In the genomic region with DNA sequence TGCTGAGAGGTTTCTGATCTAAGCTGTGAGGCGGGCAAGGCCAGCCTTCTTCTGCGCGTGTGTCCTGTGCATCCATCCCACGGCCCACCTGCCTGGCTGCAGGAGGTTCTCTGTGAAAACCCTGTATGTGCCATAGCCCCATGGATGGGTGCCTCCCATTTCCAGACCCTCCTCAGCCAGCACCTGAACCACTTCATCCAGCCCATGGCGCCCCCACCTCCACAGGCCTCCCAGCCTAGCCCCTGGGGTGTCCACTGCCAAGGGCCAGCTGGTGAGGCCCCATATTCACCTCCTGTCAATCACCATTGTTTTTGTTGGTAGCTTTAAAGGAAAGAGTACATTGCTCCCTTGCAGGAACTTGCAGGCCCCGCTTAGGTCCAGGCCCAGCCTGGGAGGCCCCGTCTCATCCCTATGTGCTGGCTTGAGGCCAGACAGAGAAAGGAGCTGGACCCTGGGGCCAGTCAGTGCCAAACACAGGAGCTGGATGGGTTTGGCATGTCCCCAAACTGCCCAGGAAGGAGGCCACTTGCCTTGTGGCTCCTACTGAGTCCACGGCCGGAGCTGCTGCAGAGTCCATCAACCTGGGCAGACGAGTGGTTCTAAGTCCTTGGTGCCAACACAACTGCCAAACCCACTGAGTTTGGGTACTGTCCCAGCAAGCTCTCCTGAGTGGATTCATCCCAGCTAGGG, we compare ENCODE assay signal across 13 mouse cellular contexts. TPM values are rescaled to one million over a fixed set of nuclear protein-coding genes. Genes with fewer than 3 reads are reported as not detected.
A peak's percentile ranks its signal among the peaks of the same experiment; 100 is the strongest.
DNase-seq lines count a peak whose midpoint lies in the region; ATAC-seq and TF ChIP-seq lines count a peak whose summit lies in the region.
"Had no signal": no experiment of that assay in that cellular context is flagged by ENCODE, and none has a peak within 500 bp of the region (broad histone marks: within the 10 kb centered on the region; RNA-seq: fewer than 3 reads in every experiment).

No protein-coding gene starts in this region.

- H3K4me1 ChIP-seq in forebrain, embryonic 11.5 days (replicated peaks; ENCODE audit: control insufficient read depth, insufficient read depth, low read length), result peaks cover 2% of the 10 kb centered on the region; the same call in 1 of the 2 replicates
- peaks cover 4% of the 10 kb centered on the region; the same call in 1 of the 2 replicates for H3K4me1 ChIP-seq in forebrain, postnatal 0 days (ENCODE audit: insufficient read depth)
- H3K4me1 ChIP-seq in heart, embryonic 16.5 days (ENCODE audit: control insufficient read depth, insufficient read depth, low read length), result peaks cover 29% of the 10 kb centered on the region
- no peaks in the 10 kb centered on the region for H3K4me1 ChIP-seq in lung, embryonic 14.5 days (ENCODE audit: insufficient read depth)

- no peak overlapping the region for H3K4me2 ChIP-seq in forebrain, embryonic 11.5 days (ENCODE audit: low read depth, low read length, severe bottlenecking)
- no peak overlapping the region for H3K4me2 ChIP-seq in forebrain, postnatal 0 days (ENCODE audit: low read depth)
- no peak overlapping the region for H3K4me2 ChIP-seq in heart, embryonic 16.5 days (ENCODE audit: low read depth, low read length)
- no peak overlapping the region for H3K4me2 ChIP-seq in lung, embryonic 14.5 days
- H3K4me2 ChIP-seq: hindbrain, embryonic 15.5 days; lung, embryonic 15.5 days had no signal

- no peaks in the 10 kb centered on the region for H3K27me3 ChIP-seq in forebrain, embryonic 11.5 days (ENCODE audit: control insufficient read depth, insufficient read depth, low read length)
- H3K27me3 ChIP-seq in forebrain, postnatal 0 days (ENCODE audit: insufficient read depth, low read length), result no peaks in the 10 kb centered on the region
- no peaks in the 10 kb centered on the region for H3K27me3 ChIP-seq in heart, embryonic 16.5 days (ENCODE audit: control insufficient read depth, insufficient read depth, low read length)
- no peaks in the 10 kb centered on the region for H3K27me3 ChIP-seq in lung, embryonic 14.5 days (ENCODE audit: insufficient read depth, low read length)
- H3K27me3 ChIP-seq: hindbrain, embryonic 15.5 days; lung, embryonic 15.5 days had no signal

- intact Hi-C loops in heart, postnatal 14 days (cut with DNase I), result loop anchor here (5.0 kb wide), 1 partner anchor 57 kb away; the partner anchor contains the start of gene Ahnak2

- no peak overlapping the region for H3K27ac ChIP-seq in forebrain, embryonic 11.5 days (ENCODE audit: low read depth, low read length)
- H3K27ac ChIP-seq in forebrain, postnatal 0 days (ENCODE audit: low read depth, low read length), result no peak overlapping the region
- H3K27ac ChIP-seq in heart, embryonic 16.5 days (ENCODE audit: low read length), result no peak overlapping the region
- no peak overlapping the region for H3K27ac ChIP-seq in lung, embryonic 14.5 days (ENCODE audit: low read depth)
- H3K27ac ChIP-seq: hindbrain, embryonic 15.5 days; lung, embryonic 15.5 days had no signal

- no peaks in the 10 kb centered on the region for H3K36me3 ChIP-seq in forebrain, embryonic 11.5 days (ENCODE audit: control insufficient read depth, insufficient read depth, low read length)
- peaks cover 38% of the 10 kb centered on the region for H3K36me3 ChIP-seq in forebrain, postnatal 0 days (ENCODE audit: insufficient read depth)
- peaks cover 5% of the 10 kb centered on the region; the same call in 1 of the 2 replicates for H3K36me3 ChIP-seq in heart, embryonic 16.5 days (ENCODE audit: control insufficient read depth, insufficient read depth)
- H3K36me3 ChIP-seq in lung, embryonic 14.5 days (ENCODE audit: insufficient read depth), result peaks cover 32% of the 10 kb centered on the region

- no peak overlapping the region for H3K4me3 ChIP-seq in forebrain, embryonic 11.5 days (ENCODE audit: low read depth, low read length)
- H3K4me3 ChIP-seq in forebrain, postnatal 0 days (ENCODE audit: low read depth, low read length), result no peak overlapping the region
- no peak overlapping the region for H3K4me3 ChIP-seq in heart, embryonic 16.5 days (ENCODE audit: low read length)
- no peak overlapping the region for H3K4me3 ChIP-seq in lung, embryonic 14.5 days (ENCODE audit: low read depth, low read length)
- H3K4me3 ChIP-seq: hindbrain, embryonic 15.5 days; lung, embryonic 15.5 days; megakaryocyte, embryonic 14.5 days had no signal

- no peak for TF ChIP-seq CTCF in forebrain, postnatal 0 days (IDR thresholded peaks at IDR 0.05; ENCODE audit: low read depth)
- TF ChIP-seq CTCF in lung, embryonic 14.5 days (IDR thresholded peaks at IDR 0.05; ENCODE audit: low read depth), result no peak

- WGBS in forebrain, embryonic 11.5 days, result 89% methylated on average over 10 of the region's 10 CpGs
- WGBS in forebrain, postnatal 0 days, result 74% methylated on average over 10 of the region's 10 CpGs
- 81% methylated on average over 10 of the region's 10 CpGs for WGBS in heart, embryonic 16.5 days
- 77% methylated on average over 10 of the region's 10 CpGs for WGBS in lung, embryonic 14.5 days

- peak; percentile 50 for DNase-seq in forebrain, embryonic 11.5 days (ENCODE audit: low spot score)
- no peak for DNase-seq in forebrain, postnatal 0 days
- DNase-seq in heart, postnatal 14 days, result no peak
- DNase-seq in lung, embryonic 14.5 days, result peak; percentile 30
- no peak for DNase-seq in lung, postnatal 36 days
- DNase-seq in cerebellum, adult 8-10 months, result peak; percentile 30
- DNase-seq in T-cell, adult 2 months (ENCODE audit: low spot score), result no peak
- DNase-seq: liver; retina, postnatal 1 day had no signal

- ATAC-seq in forebrain, embryonic 11.5 days (replicated peaks; ENCODE audit: low FRiP score), result no peak
- no peak for ATAC-seq in forebrain, postnatal 0 days
- no peak for ATAC-seq in heart, embryonic 16.5 days (replicated peaks; ENCODE audit: extremely low read depth, insufficient read depth, low FRiP score)
- no peak for ATAC-seq in lung, embryonic 14.5 days (ENCODE audit: insufficient read depth)

- H3K9ac ChIP-seq in forebrain, embryonic 11.5 days (ENCODE audit: low read length), result no peak overlapping the region
- no peak overlapping the region for H3K9ac ChIP-seq in forebrain, postnatal 0 days
- peak overlapping the region; percentile 26; the same call in 1 of the 2 replicates for H3K9ac ChIP-seq in heart, embryonic 16.5 days (ENCODE audit: low read length)
- H3K9ac ChIP-seq in lung, embryonic 14.5 days, result peak overlapping the region; percentile 23; the same call in 1 of the 2 replicates
- H3K9ac ChIP-seq: lung, embryonic 15.5 days had no signal

- H3K9me3 ChIP-seq in forebrain, embryonic 11.5 days (ENCODE audit: control insufficient read depth, low read length), result no peaks in the 10 kb centered on the region
- no peaks in the 10 kb centered on the region for H3K9me3 ChIP-seq in forebrain, postnatal 0 days (ENCODE audit: low read length)
- H3K9me3 ChIP-seq in heart, embryonic 16.5 days (replicated peaks; ENCODE audit: control insufficient read depth, low read length), result no peaks in the 10 kb centered on the region
- H3K9me3 ChIP-seq in lung, embryonic 14.5 days (ENCODE audit: low read depth, low read length), result no peaks in the 10 kb centered on the region
- H3K9me3 ChIP-seq: hindbrain, embryonic 15.5 days; lung, embryonic 15.5 days; megakaryocyte, embryonic 14.5 days had no signal

RNA-seq across cellular contexts. Expression of gene Pld4, which starts 15.4 kb away (rescaled TPM):
- 3.7 and 4.1 TPM in 2 replicates for polyA plus RNA-seq in forebrain, embryonic 11.5 days (2014; fragmentation: Nextera tagmentation; extraction: Ambion mirVana)
- total RNA-seq in forebrain, postnatal 0 days (2014; rRNA removed), result 6.2 and 7.3 TPM in 2 replicates
- 8.0 and 8.1 TPM in 2 replicates for polyA plus RNA-seq in forebrain, postnatal 0 days (2015; fragmentation: Nextera tagmentation; extraction: Ambion mirVana)
- 19.4 and 32.5 TPM in 2 replicates for polyA plus RNA-seq in heart, embryonic 16.5 days (2015; fragmentation: Nextera tagmentation; extraction: Ambion mirVana)
- total RNA-seq in heart, postnatal 14 days (2021), result 1 to 10 TPM; 6.3 to 8.0 TPM
- 9.3 and 10.9 TPM in 2 replicates for polyA plus RNA-seq in lung, embryonic 14.5 days (2014; fragmentation: Nextera tagmentation; extraction: Ambion mirVana)

RNA-seq across cellular contexts. Expression of gene Cep170b, which starts 24.8 kb away (rescaled TPM):
- 12.6 and 15.2 TPM in 2 replicates for polyA plus RNA-seq in forebrain, embryonic 11.5 days (2014; fragmentation: Nextera tagmentation; extraction: Ambion mirVana)
- total RNA-seq in forebrain, postnatal 0 days (2014; rRNA removed), result 67.0 and 86.7 TPM in 2 replicates
- 22.4 and 31.6 TPM in 2 replicates for polyA plus RNA-seq in forebrain, postnatal 0 days (2015; fragmentation: Nextera tagmentation; extraction: Ambion mirVana)
- 4.3 and 5.1 TPM in 2 replicates for polyA plus RNA-seq in heart, embryonic 16.5 days (2015; fragmentation: Nextera tagmentation; extraction: Ambion mirVana)
- 1 to 10 TPM; 8.6 to 9.9 TPM for total RNA-seq in heart, postnatal 14 days (2021)
- polyA plus RNA-seq in lung, embryonic 14.5 days (2014; fragmentation: Nextera tagmentation; extraction: Ambion mirVana), result 21.4 and 23.1 TPM in 2 replicates

RNA-seq across cellular contexts. Expression of gene Ahnak2, which starts 57.4 kb away (rescaled TPM):
- polyA plus RNA-seq in forebrain, embryonic 11.5 days (2014; fragmentation: Nextera tagmentation; extraction: Ambion mirVana), result 0.08 and 0.16 TPM in 2 replicates
- total RNA-seq in forebrain, postnatal 0 days (2014; rRNA removed), result 2.5 and 3.0 TPM in 2 replicates
- 0.88 and 1.3 TPM in 2 replicates for polyA plus RNA-seq in forebrain, postnatal 0 days (2015; fragmentation: Nextera tagmentation; extraction: Ambion mirVana)
- 2.0 and 2.1 TPM in 2 replicates for polyA plus RNA-seq in heart, embryonic 16.5 days (2015; fragmentation: Nextera tagmentation; extraction: Ambion mirVana)
- total RNA-seq in heart, postnatal 14 days (2021), result 10 to 100 TPM; 14.5 to 19.5 TPM
- 0.61 and 0.64 TPM in 2 replicates for polyA plus RNA-seq in lung, embryonic 14.5 days (2014; fragmentation: Nextera tagmentation; extraction: Ambion mirVana)

Comparison
In these comparisons a context has a peak if more than half of its experiments do, and no peak if none do; other contexts are left out.
1. DNase-seq: peak in forebrain, embryonic 11.5 days (single experiment), lung, embryonic 14.5 days (single experiment) and cerebellum, adult 8-10 months (single experiment); none in forebrain, postnatal 0 days (single experiment), heart, postnatal 14 days (0 of 2), lung, postnatal 36 days (single experiment) and T-cell, adult 2 months (single experiment).
2. H3K9ac ChIP-seq: peak in heart, embryonic 16.5 days (single experiment) and lung, embryonic 14.5 days (single experiment); none in forebrain, embryonic 11.5 days (single experiment) and forebrain, postnatal 0 days (single experiment).